In the genomic region with DNA sequence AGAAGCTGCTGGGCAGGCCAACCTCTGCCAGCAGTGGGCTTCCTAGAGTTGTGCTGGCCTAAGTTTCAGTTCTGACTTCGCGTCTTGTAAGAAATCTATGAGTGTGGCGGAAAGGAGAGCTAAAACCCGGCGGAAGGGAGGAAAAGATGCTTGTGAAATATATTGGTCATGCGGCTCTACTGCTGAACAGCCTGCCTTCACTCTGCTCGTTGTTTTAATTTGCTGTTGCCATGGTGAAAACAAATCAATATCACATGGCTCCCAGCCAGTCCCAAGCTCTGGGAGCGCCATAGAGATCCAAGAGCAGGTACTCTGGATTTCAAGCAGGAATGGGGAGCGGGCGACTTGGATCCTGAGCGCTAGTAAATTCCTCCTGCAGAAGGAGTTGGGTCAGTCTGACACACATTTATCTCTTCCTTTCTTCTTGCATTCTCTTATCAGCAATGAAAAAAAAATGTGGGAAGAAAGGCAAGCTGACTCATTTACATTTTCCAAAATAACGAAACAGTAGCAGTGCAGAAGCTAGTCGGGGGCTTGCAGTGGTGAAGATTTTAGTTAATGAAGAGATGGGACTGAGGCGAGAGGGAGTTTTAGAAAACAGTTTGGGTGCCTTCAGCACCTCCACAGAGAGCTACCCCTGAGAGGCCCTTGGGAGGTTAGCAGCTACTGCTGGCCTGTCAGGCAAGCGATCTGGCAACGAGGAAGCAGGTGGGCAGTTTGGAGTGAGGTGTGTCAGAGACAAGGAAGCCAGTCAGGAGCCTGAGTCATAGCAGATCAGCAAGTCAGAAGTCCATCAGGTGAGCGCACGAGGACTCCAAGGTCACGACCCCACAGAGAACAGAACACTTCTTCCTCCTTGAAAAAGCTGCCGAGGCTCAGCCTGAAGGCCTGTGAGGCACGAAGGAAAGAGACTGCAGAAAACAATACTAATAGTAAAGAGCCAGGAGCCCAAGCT, we compare ENCODE assay signal across 8 mouse cellular contexts. TPM values are rescaled to one million over a fixed set of nuclear protein-coding genes. Genes with fewer than 3 reads are reported as not detected.
DNase-seq lines count a peak whose midpoint lies in the region; ATAC-seq and TF ChIP-seq lines count a peak whose summit lies in the region.

No protein-coding gene starts in this region.

- peak overlapping the region; percentile 31 for H3ac ChIP-seq in C2C12 (ENCODE audit: control insufficient read depth, insufficient read length, low read depth)

- no peaks in the 10 kb centered on the region for H3K9me3 ChIP-seq in heart, embryonic 14.5 days (ENCODE audit: control insufficient read depth, low read length)
- no peaks in the 10 kb centered on the region for H3K9me3 ChIP-seq in stomach, embryonic 15.5 days

- DNase-seq in gastrocnemius, adult 2 months, result peak; percentile 55
- DNase-seq in gastrocnemius, adult 18-20 months (ENCODE audit: low spot score), result no peak
- DNase-seq in c-Kit-positive CD71-positive TER-119-negative erythroid progenitor cells, embryonic 14.5 days (ENCODE audit: low read depth), result peak; percentile 40
- DNase-seq in layer of hippocampus, adult 2 months (ENCODE audit: low spot score in 2 of 2), result peak; percentile 63 to 68
- peak; percentile 58 to 61 for DNase-seq in lung, postnatal 4 days

- H3K4me2 ChIP-seq in heart, embryonic 14.5 days (ENCODE audit: low read length), result peak overlapping the region; percentile 86
- peak overlapping the region; percentile 90 for H3K4me2 ChIP-seq in stomach, embryonic 15.5 days

- H3K36me3 ChIP-seq in C2C12 (ENCODE audit: control insufficient read depth, insufficient read depth), result no peaks in the 10 kb centered on the region
- H3K36me3 ChIP-seq in heart, embryonic 14.5 days (ENCODE audit: control insufficient read depth, insufficient read depth, low read length), result peaks cover 2% of the 10 kb centered on the region; the same call in 1 of the 2 replicates
- 0 out of 2 replicates have a peak, but pooled peaks cover 4% of the 10 kb centered on the region for H3K36me3 ChIP-seq in stomach, embryonic 15.5 days

- intact Hi-C loops in gastrocnemius, adult 2 months (cut with DNase I), result loop anchor here (5.0 kb wide), 2 partner anchors 89 to 119 kb away; no protein-coding TSS in a partner anchor

- H3K27me3 ChIP-seq in C2C12 (ENCODE audit: control insufficient read depth, insufficient read depth, insufficient read length), result no peaks in the 10 kb centered on the region
- H3K27me3 ChIP-seq in heart, embryonic 14.5 days (ENCODE audit: control insufficient read depth, insufficient read depth, low read length), result no peaks in the 10 kb centered on the region
- H3K27me3 ChIP-seq in stomach, embryonic 15.5 days (replicated peaks), result no peaks in the 10 kb centered on the region

- peak overlapping the region; percentile 88 for H3K4me3 ChIP-seq in gastrocnemius, adult 2 months
- H3K4me3 ChIP-seq in C2C12 (ENCODE audit: insufficient read depth, poor library complexity, severe bottlenecking), result no peak overlapping the region
- peak overlapping the region; percentile 34 to 70 for H3K4me3 ChIP-seq in heart, embryonic 14.5 days (ENCODE audit: control insufficient read depth in 1 of 2, insufficient read depth in 1 of 2, low read depth in 1 of 2, low read length in 2 of 2)
- H3K4me3 ChIP-seq in layer of hippocampus, adult 2 months, result peak overlapping the region; percentile 85
- H3K4me3 ChIP-seq in stomach, embryonic 15.5 days (replicated peaks), result peak overlapping the region; percentile 76

- no peak for ATAC-seq in heart, embryonic 14.5 days (ENCODE audit: insufficient number of reproducible peaks, insufficient read depth, low FRiP score, low read depth)
- ATAC-seq in stomach, embryonic 15.5 days (ENCODE audit: insufficient read depth, low FRiP score, low read depth), result 0 out of 2 replicates have a peak, but pooled peaks have one; percentile 19

- H3K4me1 ChIP-seq in heart, embryonic 14.5 days (ENCODE audit: control insufficient read depth in 2 of 2, insufficient read depth in 2 of 2, low read length in 2 of 2), result peaks cover 23 to 50% of the 10 kb centered on the region in 2 experiments
- H3K4me1 ChIP-seq in stomach, embryonic 15.5 days, result peaks cover 43% of the 10 kb centered on the region

- H3K79me3 ChIP-seq in C2C12 (ENCODE audit: low read depth), result peaks cover 76% of the 10 kb centered on the region

- 8% methylated on average over 21 of the region's 21 CpGs for WGBS in heart, embryonic 14.5 days
- 13% methylated on average over 21 of the region's 21 CpGs for WGBS in stomach, embryonic 15.5 days

- H3K9ac ChIP-seq in heart, embryonic 14.5 days (ENCODE audit: low read length), result peak overlapping the region; percentile 79
- peak overlapping the region; percentile 54; the same call in 1 of the 2 replicates for H3K9ac ChIP-seq in stomach, embryonic 15.5 days

- 0 out of 2 replicates have a peak, but pooled peaks have one; percentile 12 for TF ChIP-seq CTCF in gastrocnemius, adult 2 months (IDR thresholded peaks at IDR 0.05)
- no peak for TF ChIP-seq CTCF in C2C12 (IDR thresholded peaks at IDR 0.05; ENCODE audit: control insufficient read depth, insufficient read depth, insufficient read length)
- TF ChIP-seq CTCF in layer of hippocampus, adult 2 months (conservative IDR thresholded peaks at IDR 0.05), result no peak; the same call in 1 of the 2 replicates

- peak overlapping the region; percentile 94 for H3K27ac ChIP-seq in gastrocnemius, adult 2 months
- H3K27ac ChIP-seq in heart, embryonic 14.5 days (replicated peaks in 1 of 2; ENCODE audit: control insufficient read depth in 1 of 2, insufficient read depth in 1 of 2, low read depth in 2 of 2, low read length in 2 of 2), result peak overlapping the region; percentile 94 to 95
- H3K27ac ChIP-seq in layer of hippocampus, adult 2 months, result peak overlapping the region; percentile 94
- H3K27ac ChIP-seq in stomach, embryonic 15.5 days, result peak overlapping the region; percentile 93

- peaks cover 80% of the 10 kb centered on the region for H3K79me2 ChIP-seq in C2C12 (ENCODE audit: control insufficient read depth, insufficient read depth)

TF ChIP-seq in C2C12, 6 proteins besides CTCF, POLR2A, EP300 and RAD21:
- TF ChIP-seq CEBPB (IDR thresholded peaks at IDR 0.05; ENCODE audit: low read depth) (no peak), MAX (IDR thresholded peaks at IDR 0.05) (no peak), FOSL1 (IDR thresholded peaks at IDR 0.05; ENCODE audit: insufficient read depth, low read length, poor library complexity, severe bottlenecking) (no peak), MYOD1 (IDR thresholded peaks at IDR 0.05; ENCODE audit: control insufficient read depth, insufficient read length, low read depth) (no peak), MYOG (IDR thresholded peaks at IDR 0.05; ENCODE audit: control insufficient read depth, extremely low read depth, insufficient read length) (no peak), USF1 (IDR thresholded peaks at IDR 0.05; ENCODE audit: low read depth) (no peak)
TF ChIP-seq in C2C12: peak in this region for 0.

RNA-seq across cellular contexts. Expression of gene Mbnl2, which starts 3.1 kb away (rescaled TPM):
- 100 to 1,000 TPM; 282 to 352 TPM for total RNA-seq in gastrocnemius, adult 2 months (2021)
- total RNA-seq in gastrocnemius, adult 18-20 months (2021), result 100 to 1,000 TPM; 299 to 300 TPM
- 42.1 TPM for polyA plus RNA-seq in C2C12 (2012; fragmentation: generic; extraction: Trizol)
- 129 and 130 TPM in 2 replicates for polyA plus RNA-seq in heart, embryonic 14.5 days (2014; fragmentation: Nextera tagmentation; extraction: Ambion mirVana)
- 100 to 1,000 TPM; 244 to 250 TPM for total RNA-seq in layer of hippocampus, adult 2 months (2021)
- 109 and 116 TPM in 2 replicates for polyA plus RNA-seq in stomach, embryonic 15.5 days (2015; fragmentation: Nextera tagmentation; extraction: Ambion mirVana)
